Mouse (Mus musculus): ENCODE measurements around the gene Prickle4.

Gene Prickle4

GRCm38 (mm10) chr17:47694503-47695336 lies at the start of gene Prickle4:
Prickle4 (minus strand) TSS chr17:47694736.
- DNase-seq (ENCODE audit: low spot score in 2 of 2) = peak; percentile 95 to 99

- DNase-seq (ENCODE audit: low spot score in 2 of 2) = no peak
These were observed 49.5 kb upstream of the Prickle4 start for GRCm38 (mm10) chr17:47744086-47744485.

DNA sequence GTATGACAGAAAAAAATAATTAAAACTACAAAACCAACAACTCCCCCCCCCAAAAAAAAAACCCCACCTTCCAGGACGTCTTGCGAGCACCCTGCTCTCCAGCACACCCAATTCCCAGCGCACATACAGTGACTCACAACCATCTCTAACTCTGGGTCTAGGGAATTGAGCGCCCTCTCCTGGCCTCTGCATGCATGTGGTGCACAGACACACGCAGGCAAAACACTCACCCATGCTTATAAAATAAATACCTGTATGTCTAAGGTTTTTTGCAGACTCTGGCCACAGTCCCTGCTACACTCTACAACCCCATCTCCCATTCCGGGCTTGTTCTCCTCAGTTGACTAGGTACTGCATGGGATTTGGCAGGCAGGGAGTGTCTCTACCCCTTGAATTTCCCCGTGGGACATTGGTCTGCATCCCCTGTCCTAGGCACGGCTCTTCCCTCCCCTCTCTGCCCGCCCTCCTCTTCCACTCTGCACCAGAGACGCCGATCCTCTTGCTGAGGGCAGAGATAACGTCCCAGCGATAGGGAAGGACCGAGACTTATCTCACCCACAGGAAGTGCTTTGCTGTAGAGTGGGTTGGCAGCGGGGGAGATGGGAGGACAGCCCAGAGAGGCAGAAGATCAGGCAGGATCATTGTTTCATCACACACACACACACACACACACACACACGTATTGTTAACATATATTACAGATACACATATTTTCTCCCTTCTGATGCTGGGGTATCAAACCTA lies 48.6 kb upstream of the Prickle4 start:
- DNase-seq (ENCODE audit: low spot score in 2 of 2) = no peak

GRCm38 (mm10) chr17:47740186-47740585 lies 45.6 kb upstream of the Prickle4 start:
- no peak for DNase-seq (ENCODE audit: low spot score in 2 of 2)

DNA sequence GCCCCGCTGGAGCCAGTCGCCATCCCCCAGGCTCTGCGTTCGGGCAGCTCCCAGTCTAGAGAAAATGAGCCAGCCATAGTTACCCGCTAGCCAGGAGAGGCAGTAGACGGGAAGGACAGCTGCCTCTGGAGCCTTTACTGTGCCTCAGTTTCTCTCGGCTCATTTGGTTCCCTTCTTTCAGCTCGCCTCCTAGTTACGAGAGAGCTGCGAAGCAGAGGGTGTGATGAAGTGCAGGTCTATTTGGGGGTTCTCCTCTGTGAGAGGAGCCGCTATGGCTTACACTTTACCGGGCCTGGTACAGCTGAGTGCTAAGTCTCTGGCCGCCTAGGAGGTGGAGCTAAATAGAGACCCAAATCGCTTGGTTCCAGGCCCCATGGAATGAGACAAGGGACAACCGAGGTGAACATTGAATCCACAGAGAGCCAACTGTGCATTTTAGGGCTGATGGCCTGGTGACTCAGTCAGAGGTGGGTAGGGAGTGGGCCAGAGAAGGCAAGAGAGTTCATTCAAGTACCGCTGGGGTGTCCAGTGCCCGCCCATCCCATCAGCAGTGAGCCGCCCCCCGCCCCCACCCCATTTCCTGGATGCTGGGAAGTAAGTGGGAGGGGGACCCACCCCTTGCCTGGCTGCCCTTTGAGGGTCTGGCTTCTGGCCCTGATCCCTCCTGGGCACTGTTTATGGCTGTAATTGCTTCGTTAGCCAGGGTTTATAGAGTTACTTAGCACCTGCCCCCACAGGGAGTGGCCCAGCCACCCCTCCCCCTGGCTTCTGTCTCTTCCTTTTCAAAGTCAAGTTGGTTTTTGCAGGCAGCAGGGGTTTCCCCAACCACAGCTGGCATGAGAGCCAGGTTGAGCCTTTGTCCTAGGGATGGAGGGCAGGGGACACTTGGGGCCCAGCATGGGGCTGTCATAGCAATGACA lies 44.6 kb upstream of the Prickle4 start:
- DNase-seq (ENCODE audit: low spot score in 2 of 2) = peak in 1 of 2 experiments; percentile 63

DNA sequence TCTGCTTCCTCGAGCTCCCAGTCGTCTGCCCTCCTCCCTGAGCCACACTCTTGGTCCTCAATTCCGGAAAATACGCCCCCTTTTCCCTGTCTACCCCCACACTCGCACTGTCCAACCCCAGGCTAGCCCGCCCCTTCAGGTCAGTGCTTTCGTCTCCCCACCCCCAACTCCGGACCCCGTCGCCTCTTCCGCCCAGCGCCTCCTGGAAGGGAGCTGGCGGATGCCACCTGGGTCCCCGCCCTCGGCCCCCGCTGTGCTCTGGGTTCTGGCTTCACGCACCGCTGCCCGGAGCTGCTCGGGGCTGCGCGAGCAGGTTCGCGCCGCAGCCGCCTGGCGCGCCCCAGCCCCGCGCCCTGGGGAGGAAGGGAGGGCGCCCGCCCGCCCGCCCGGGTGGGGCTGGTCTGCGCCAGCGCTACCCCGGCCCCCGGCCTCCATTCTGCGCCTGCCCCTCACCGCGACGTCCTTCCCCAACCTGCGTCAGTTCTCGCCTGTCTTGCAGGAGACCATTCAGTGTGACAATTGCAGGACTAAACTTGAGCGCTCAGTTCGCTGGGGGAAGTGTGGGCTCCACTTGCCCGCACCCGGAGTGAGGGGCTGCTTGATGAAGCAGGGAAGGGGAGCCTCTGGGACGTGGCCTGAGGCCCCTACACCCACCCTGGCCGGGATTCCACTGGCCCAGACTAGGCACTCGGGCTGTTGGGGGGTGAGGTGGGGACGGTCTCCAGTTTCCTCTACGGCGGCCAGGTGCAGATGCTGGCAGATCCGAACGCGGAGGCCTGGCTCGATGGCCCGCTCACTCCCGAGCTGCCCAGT lies 43.7 kb upstream of the Prickle4 start:
- DNase-seq (ENCODE audit: low spot score in 2 of 2) = peak; percentile 78 to 88

- peak; percentile 86 to 89 for DNase-seq (ENCODE audit: low spot score in 2 of 2)
These were observed 42.9 kb upstream of the Prickle4 start for GRCm38 (mm10) chr17:47737271-47738065.

DNA sequence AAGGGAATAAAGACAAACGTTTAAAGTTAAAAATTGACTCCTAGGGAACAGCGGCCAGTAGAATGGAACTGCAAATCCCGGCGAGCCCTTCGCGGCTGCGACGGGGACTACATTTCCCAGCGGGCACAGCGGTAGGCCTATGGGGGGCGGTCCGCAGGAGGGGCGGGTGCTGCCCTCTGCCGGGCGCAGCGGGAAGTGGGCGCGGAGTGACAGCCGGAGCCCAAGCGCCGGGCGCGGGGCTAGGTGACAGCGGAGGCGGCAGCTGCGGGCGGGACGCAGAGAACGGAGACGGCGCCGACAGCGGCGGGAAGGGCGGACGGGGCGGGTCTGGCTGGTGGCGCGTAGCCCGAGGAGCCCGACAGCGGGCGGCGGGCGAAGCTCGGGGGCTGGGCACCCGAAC lies 42.3 kb upstream of the Prickle4 start, which contains the start of gene Tfeb:
Tfeb (plus strand) TSS at position 175 of the 400 bp plus-strand sequence.
- peak; percentile 98 to 100 for DNase-seq (ENCODE audit: low spot score in 2 of 2)

- no peak for DNase-seq (ENCODE audit: low spot score in 2 of 2)
These were observed 41.1 kb upstream of the Prickle4 start for GRCm38 (mm10) chr17:47735553-47736100.

GRCm38 (mm10) chr17:47730633-47731575 lies 36.4 kb upstream of the Prickle4 start:
- no peak for DNase-seq (ENCODE audit: low spot score in 2 of 2)

DNA sequence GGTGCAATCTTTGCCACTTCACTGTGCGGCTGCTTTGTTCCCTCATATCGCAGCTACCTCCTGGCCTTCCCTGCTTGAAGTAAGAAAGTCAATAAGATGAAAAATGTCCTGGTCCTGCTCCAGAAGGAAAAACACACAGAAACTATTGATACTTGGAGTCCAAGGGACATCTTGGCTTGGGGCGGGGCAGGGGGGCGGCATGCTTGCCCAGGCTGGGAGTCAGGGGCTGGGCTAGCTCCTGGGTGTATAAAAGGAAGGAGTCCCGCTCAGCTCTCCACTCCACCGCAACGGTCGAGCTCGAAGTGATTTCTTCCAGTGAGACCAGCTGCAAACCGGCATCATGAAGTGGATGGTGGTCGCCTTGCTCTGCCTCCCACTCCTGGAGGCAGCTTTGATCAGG lies 32.0 kb upstream of the Prickle4 start, which contains the start of gene Pgc:
Pgc (plus strand) TSS at position 277 of the 400 bp plus-strand sequence.
- no peak for DNase-seq (ENCODE audit: low spot score in 2 of 2)

GRCm38 (mm10) chr17:47721183-47721582 lies 26.6 kb upstream of the Prickle4 start:
- DNase-seq (ENCODE audit: low spot score in 2 of 2) = no peak

DNA sequence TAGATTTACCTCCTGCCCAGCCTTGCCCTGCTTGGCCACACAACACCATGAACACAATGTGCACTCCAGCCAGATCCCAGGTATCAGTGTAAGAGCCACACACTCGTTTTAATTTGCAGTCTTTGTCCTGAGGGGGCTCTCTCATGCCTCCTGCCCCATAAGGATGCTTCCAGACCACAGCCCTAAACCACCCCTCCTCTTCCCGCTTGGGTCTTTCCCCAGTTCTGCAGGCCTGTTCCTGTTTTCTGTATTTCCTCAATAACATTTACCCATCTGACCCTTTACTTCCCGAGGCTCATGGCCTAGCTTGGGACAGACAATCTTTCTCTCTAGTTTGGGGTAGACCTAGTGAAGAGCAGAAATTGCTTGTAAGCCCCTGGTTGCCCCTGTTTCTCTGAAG lies 20.5 kb upstream of the Prickle4 start:
- DNase-seq (ENCODE audit: low spot score in 2 of 2) = no peak

- DNase-seq (ENCODE audit: low spot score in 2 of 2) = no peak
These were observed 18.5 kb upstream of the Prickle4 start for GRCm38 (mm10) chr17:47712889-47713571.

- no peak for DNase-seq (ENCODE audit: low spot score in 2 of 2)
These were observed 17.3 kb upstream of the Prickle4 start for GRCm38 (mm10) chr17:47711883-47712282.

DNA sequence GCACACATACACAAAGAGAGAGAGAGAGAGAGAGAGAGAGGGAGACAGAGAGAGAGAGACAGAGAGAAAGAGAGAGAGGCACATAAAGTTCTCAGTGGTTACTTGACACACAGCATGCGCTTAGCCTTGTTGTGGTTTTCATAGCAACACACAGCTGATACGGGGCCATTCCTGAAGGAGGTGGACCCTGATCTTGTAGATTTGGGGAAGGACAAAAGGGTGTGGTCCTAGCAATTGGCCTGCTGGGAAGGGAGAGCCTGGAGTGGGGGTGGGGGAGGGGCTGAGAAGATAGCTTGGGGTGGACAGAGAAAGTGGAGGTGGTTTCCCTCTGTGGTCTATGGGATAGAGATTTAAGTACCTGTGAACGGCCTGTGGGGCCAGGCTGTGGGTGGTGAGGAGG lies 15.5 kb upstream of the Prickle4 start:
- no peak for DNase-seq (ENCODE audit: low spot score in 2 of 2)

DNA sequence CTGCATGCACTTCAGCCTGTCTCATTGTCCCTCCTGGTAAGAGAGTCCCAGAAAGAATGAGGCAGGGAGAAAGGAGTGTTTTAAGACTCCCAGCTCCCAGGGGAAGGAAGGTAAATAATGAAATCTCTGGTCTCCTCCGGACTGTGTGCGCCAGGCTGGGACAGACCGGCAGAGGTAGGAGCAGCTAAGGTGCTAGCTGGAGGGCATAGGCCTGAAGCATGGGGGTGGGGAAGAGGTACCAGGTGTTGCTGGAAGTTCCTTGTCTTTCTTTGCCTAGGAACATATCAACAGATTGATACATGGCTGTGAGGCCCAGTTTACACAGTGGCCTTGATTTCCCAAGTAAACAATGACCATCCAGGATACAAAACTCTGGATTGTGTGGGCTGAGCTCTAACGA lies 14.4 kb upstream of the Prickle4 start:
- DNase-seq (ENCODE audit: low spot score in 2 of 2) = no peak

DNA sequence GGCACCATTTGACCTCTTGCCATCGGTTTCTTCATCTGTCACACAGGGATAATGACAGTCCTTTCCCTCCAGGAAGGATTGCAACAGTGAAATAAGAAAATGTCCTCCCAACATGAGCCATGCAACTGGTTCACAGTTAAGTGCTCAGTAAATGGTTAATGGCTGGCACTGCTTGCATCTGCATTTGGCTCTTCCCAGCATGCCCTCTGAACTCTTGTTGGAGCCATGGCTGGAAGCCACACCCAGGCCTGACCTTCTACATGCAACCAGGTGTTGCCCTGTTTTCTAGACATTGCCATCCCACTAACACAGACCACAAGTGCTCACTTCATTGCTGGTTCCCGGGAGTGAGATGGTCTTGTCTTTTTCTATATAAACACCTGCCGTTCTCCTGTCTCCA lies 13.4 kb upstream of the Prickle4 start:
- DNase-seq (ENCODE audit: low spot score in 2 of 2) = no peak

Measured in spleen, postnatal 4 days (tissue).